Mouse (Mus musculus) hindbrain, embryonic 14.5 days (tissue): ENCODE measurements at regions not wholly inside any gene's neighbourhood (a gene's known extent, or its start where the extent isn't known, plus 50 kb on each side); places are given as distances from the start of the nearest gene placed in this dataset.

Experiments
- ATAC-seq: fragments of 200-750 bp; cut with Nextera tagmentation; 2 replicates; pipeline ENCODE4 v1.8.0; 2017; ENCODE audit warnings: moderate number of reproducible peaks, mild to moderate bottlenecking, moderate TSS enrichment, moderate library complexity; ENCODE audit not compliant: low FRiP score
- DNase-seq: peaks from one replicate; pipeline ENCODE4 v3.0.0-alpha.2; 2015; ENCODE audit warnings: low spot score
- H3K27ac ChIP-seq: fragments of 300-500 bp; sonication (generic); 2 replicates; pipeline ENCODE4 v1.5.1; 2014; ENCODE audit warnings: mild to moderate bottlenecking, moderate library complexity
- H3K27me3 ChIP-seq: fragments of 300-500 bp; sonication (generic); 2 replicates; pipeline ENCODE4 v1.6.1; 2014; ENCODE audit warnings: mild to moderate bottlenecking, low read length, mixed read lengths; ENCODE audit not compliant: control insufficient read depth, insufficient read depth
- H3K36me3 ChIP-seq: fragments of 300-500 bp; sonication (generic); replicated peaks from 2 replicates; pipeline ENCODE4 v1.6.1; 2014; ENCODE audit not compliant: control insufficient read depth, insufficient read depth
- H3K4me1 ChIP-seq: fragments of 300-500 bp; sonication (generic); replicated peaks from 2 replicates; pipeline ENCODE4 v1.6.1; 2014; ENCODE audit warnings: antibody characterized with exemption, low read length, mixed read lengths; ENCODE audit not compliant: control insufficient read depth, insufficient read depth
- H3K4me2 ChIP-seq: fragments of 300-500 bp; sonication (generic); replicated peaks from 2 replicates; pipeline ENCODE4 v1.6.1; 2014; ENCODE audit warnings: mild to moderate bottlenecking, moderate library complexity
- H3K4me3 ChIP-seq: fragments of 300-500 bp; sonication (generic); replicated peaks from 2 replicates; pipeline ENCODE4 v1.5.1; 2014; ENCODE audit warnings: mild to moderate bottlenecking, low read length
- H3K9ac ChIP-seq: fragments of 300-500 bp; sonication (generic); 2 replicates; pipeline ENCODE4 v1.6.1; 2014
- H3K9me3 ChIP-seq: fragments of 300-500 bp; sonication (generic); 2 replicates; pipeline ENCODE4 v1.6.1; 2016; ENCODE audit warnings: low read length; ENCODE audit not compliant: control insufficient read depth
- WGBS: fragments of 180-500 bp; shearing (Covaris S2); extraction: QIAGEN DNeasy Blood & Tissue Kit; methylation state at CpG from one replicate; pipeline ENCODE4 v1.1.7; 2014; 5-methylcytosine and 5-hydroxymethylcytosine counted together

GRCm38 (mm10) chr13:119177753-119178152 lies 250.6 kb upstream of the Paip1 start:
- no peak overlapping the region for H3K27ac ChIP-seq
- H3K9ac ChIP-seq, result no peak overlapping the region
- ATAC-seq (no peak), DNase-seq (no peak)
- 79% methylated on average over 4 of the region's 4 CpGs for WGBS
- no peak overlapping the region for H3K4me2 ChIP-seq
- no peak overlapping the region for H3K4me3 ChIP-seq
- no peaks in the 10 kb centered on the region for H3K27me3 ChIP-seq
- H3K9me3 ChIP-seq, result no peaks in the 10 kb centered on the region
- H3K36me3 ChIP-seq, result no peaks in the 10 kb centered on the region
- no peaks in the 10 kb centered on the region for H3K4me1 ChIP-seq

- WGBS, result 81% methylated on average over 5 of the region's 5 CpGs
- Histone ChIP-seq H3K36me3 (no peaks in the 10 kb centered on the region), H3K27ac (no peak overlapping the region), H3K9ac (no peak overlapping the region), H3K9me3 (no peaks in the 10 kb centered on the region), H3K4me3 (no peak overlapping the region), H3K4me1 (no peaks in the 10 kb centered on the region), H3K27me3 (no peaks in the 10 kb centered on the region), H3K4me2 (no peak overlapping the region)
- ATAC-seq (no peak), DNase-seq (no peak)
Measured at GRCm38 (mm10) chr13:119178212-119178611, 250.2 kb upstream of the Paip1 start.

DNA sequence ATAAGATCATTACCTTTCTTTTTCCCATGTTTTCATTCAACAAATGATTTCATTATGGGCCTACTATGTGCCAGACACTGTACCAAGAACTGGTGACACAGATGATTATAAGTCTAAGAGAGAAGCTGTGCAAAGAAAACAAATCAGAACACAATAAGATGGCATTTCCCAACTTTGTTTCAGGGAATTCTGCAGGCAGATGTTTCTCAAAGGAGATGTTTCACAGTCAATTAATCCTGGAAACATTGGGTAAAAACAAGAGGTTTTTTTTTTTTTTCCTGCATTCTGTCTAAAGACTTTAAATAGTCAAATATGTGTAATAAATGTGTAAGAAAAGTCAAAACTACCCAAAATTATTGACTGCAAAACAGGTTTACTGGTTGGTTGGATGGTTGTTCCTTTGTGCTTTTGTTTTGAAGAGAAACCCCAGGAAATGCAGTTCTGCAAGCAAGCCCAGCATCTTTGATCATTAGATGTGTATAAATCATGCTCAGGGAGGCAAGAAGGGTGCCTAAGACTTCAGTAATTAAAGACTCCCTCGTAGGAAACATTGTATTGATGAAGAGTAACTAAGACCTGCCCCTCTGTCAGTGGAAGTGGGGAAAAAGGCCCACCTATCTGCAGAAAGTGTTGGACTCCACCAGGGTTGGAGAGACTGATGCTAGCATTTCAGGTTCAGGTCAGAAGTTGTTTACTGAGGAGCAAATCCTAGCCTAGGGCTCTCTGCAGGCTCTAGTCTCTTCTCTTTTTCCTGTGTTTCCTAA lies 249.1 kb upstream of the Paip1 start:
- Histone ChIP-seq H3K4me1 (no peaks in the 10 kb centered on the region), H3K4me3 (no peak overlapping the region), H3K36me3 (no peaks in the 10 kb centered on the region), H3K9ac (no peak overlapping the region), H3K9me3 (no peaks in the 10 kb centered on the region), H3K27me3 (no peaks in the 10 kb centered on the region), H3K27ac (no peak overlapping the region), H3K4me2 (no peak overlapping the region)
- DNase-seq (no peak), ATAC-seq (no peak)
- 38% methylated on average over 1 of the region's 1 CpGs for WGBS

DNA sequence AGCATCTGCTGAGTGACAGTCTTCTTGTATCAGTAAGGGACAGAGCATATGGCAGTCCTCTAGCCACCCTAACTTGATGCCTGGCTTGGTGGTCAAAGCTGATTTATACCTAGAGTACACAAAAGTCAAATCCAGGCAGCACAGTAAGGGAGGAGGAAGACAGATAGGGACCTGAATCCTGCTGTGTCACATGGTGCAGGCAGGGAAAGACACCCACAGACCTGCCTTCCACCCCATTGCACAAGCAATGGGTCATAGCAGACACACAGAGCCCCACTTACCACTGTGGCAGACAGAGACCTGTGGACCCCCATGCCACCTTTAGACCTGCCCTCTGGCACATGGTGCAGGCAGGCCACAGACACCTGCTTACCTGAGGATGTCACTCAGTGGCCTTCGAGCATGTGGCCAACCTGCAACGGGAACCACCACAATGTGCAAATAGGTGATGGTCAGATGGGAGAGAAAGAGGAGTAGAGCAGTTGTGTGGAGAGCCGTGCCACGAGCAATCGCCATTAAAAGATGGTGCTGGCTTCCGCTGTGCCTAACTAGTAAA lies 244.0 kb upstream of the Paip1 start:
- H3K9ac ChIP-seq, result no peak overlapping the region
- no peaks in the 10 kb centered on the region for H3K27me3 ChIP-seq
- no peak overlapping the region for H3K27ac ChIP-seq
- WGBS, result 99% methylated on average over 6 of the region's 6 CpGs
- no peaks in the 10 kb centered on the region for H3K36me3 ChIP-seq
- no peak for DNase-seq
- H3K4me1 ChIP-seq, result no peaks in the 10 kb centered on the region
- no peak overlapping the region for H3K4me2 ChIP-seq
- no peaks in the 10 kb centered on the region for H3K9me3 ChIP-seq
- H3K4me3 ChIP-seq, result no peak overlapping the region
- no peak for ATAC-seq

GRCm38 (mm10) chr13:119185567-119186143 lies 242.7 kb upstream of the Paip1 start:
- no peaks in the 10 kb centered on the region for H3K4me1 ChIP-seq
- ATAC-seq (no peak), DNase-seq (no peak)
- no peaks in the 10 kb centered on the region for H3K27me3 ChIP-seq
- 98% methylated on average over 5 of the region's 5 CpGs for WGBS
- H3K9me3 ChIP-seq, result no peaks in the 10 kb centered on the region
- H3K36me3 ChIP-seq, result no peaks in the 10 kb centered on the region
- no peak overlapping the region for H3K9ac ChIP-seq
- H3K27ac ChIP-seq, result no peak overlapping the region
- no peak overlapping the region for H3K4me2 ChIP-seq
- no peak overlapping the region for H3K4me3 ChIP-seq

- ATAC-seq (no peak), DNase-seq (no peak)
- Histone ChIP-seq H3K9me3 (no peaks in the 10 kb centered on the region), H3K4me2 (no peak overlapping the region), H3K27ac (no peak overlapping the region), H3K4me3 (no peak overlapping the region), H3K27me3 (no peaks in the 10 kb centered on the region), H3K4me1 (no peaks in the 10 kb centered on the region), H3K9ac (no peak overlapping the region), H3K36me3 (no peaks in the 10 kb centered on the region)
- 91% methylated on average over 11 of the region's 11 CpGs for WGBS
Measured at GRCm38 (mm10) chr13:119231556-119231955, 196.8 kb upstream of the Paip1 start.

- 69% methylated on average over 8 of the region's 8 CpGs for WGBS
- Histone ChIP-seq H3K36me3 (no peaks in the 10 kb centered on the region), H3K9me3 (no peaks in the 10 kb centered on the region), H3K4me1 (no peaks in the 10 kb centered on the region), H3K4me2 (no peak overlapping the region), H3K27me3 (no peaks in the 10 kb centered on the region), H3K27ac (no peak overlapping the region), H3K4me3 (no peak overlapping the region), H3K9ac (no peak overlapping the region)
- ATAC-seq (no peak), DNase-seq (no peak)
Measured at GRCm38 (mm10) chr13:119232100-119233029, 196.0 kb upstream of the Paip1 start.

GRCm38 (mm10) chr13:119233030-119233385 lies 195.4 kb upstream of the Paip1 start:
- H3K4me3 ChIP-seq, result no peak overlapping the region
- no peak overlapping the region for H3K27ac ChIP-seq
- no peaks in the 10 kb centered on the region for H3K4me1 ChIP-seq
- no peak overlapping the region for H3K9ac ChIP-seq
- no peak overlapping the region for H3K4me2 ChIP-seq
- ATAC-seq (peak; percentile 46; the same call in 1 of the 2 replicates), DNase-seq (no peak)
- 93% methylated on average over 4 of the region's 4 CpGs for WGBS
- no peaks in the 10 kb centered on the region for H3K9me3 ChIP-seq
- no peaks in the 10 kb centered on the region for H3K36me3 ChIP-seq
- H3K27me3 ChIP-seq, result no peaks in the 10 kb centered on the region

GRCm38 (mm10) chr13:119233869-119234268 lies 194.5 kb upstream of the Paip1 start:
- 86% methylated on average over 3 of the region's 3 CpGs for WGBS
- DNase-seq, result no peak
- Histone ChIP-seq H3K36me3 (no peaks in the 10 kb centered on the region), H3K4me3 (no peak overlapping the region), H3K27me3 (no peaks in the 10 kb centered on the region), H3K9me3 (no peaks in the 10 kb centered on the region), H3K27ac (no peak overlapping the region), H3K4me1 (no peaks in the 10 kb centered on the region), H3K9ac (no peak overlapping the region), H3K4me2 (no peak overlapping the region)
- ATAC-seq, result no peak
